Mouse (Mus musculus) lung, embryonic 14.5 days (tissue): ENCODE measurements at regions not wholly inside any gene's neighbourhood (a gene's known extent, or its start where the extent isn't known, plus 50 kb on each side); places are given as distances from the start of the nearest gene placed in this dataset.

Experiments used
- ATAC-seq: fragments of 200-750 bp; cut with Nextera tagmentation; 2 replicates; pipeline ENCODE4 v1.8.0; 2017; ENCODE audit warnings: mild to moderate bottlenecking, moderate TSS enrichment, moderate library complexity; ENCODE audit not compliant: insufficient read depth
- DNase-seq: peaks from one replicate; pipeline ENCODE4 v3.0.0-alpha.2; 2015
- H3K27ac ChIP-seq: fragments of 300-500 bp; sonication (generic); 2 replicates; pipeline ENCODE4 v1.5.1; 2014; ENCODE audit warnings: low read depth, mild to moderate bottlenecking, moderate library complexity
- H3K27me3 ChIP-seq: fragments of 300-500 bp; sonication (generic); 2 replicates; pipeline ENCODE4 v1.6.1; 2014; ENCODE audit warnings: low read length, control low read depth; ENCODE audit not compliant: insufficient read depth
- H3K36me3 ChIP-seq: fragments of 300-500 bp; sonication (generic); 2 replicates; pipeline ENCODE4 v1.6.1; 2014; ENCODE audit warnings: control low read depth; ENCODE audit not compliant: insufficient read depth
- H3K4me1 ChIP-seq: fragments of 300-500 bp; sonication (generic); 2 replicates; pipeline ENCODE4 v1.6.1; 2014; ENCODE audit warnings: antibody characterized with exemption, control low read depth; ENCODE audit not compliant: insufficient read depth
- H3K4me2 ChIP-seq: fragments of 300-500 bp; sonication (generic); 2 replicates; pipeline ENCODE4 v1.6.1; 2014; ENCODE audit warnings: mild to moderate bottlenecking
- H3K4me3 ChIP-seq: fragments of 300-500 bp; sonication (generic); 2 replicates; pipeline ENCODE4 v1.5.1; 2014; ENCODE audit warnings: low read depth, low read length
- H3K9ac ChIP-seq: fragments of 300-500 bp; sonication (generic); 2 replicates; pipeline ENCODE4 v1.6.1; 2014
- H3K9me3 ChIP-seq: fragments of 300-500 bp; sonication (generic); 2 replicates; pipeline ENCODE4 v1.6.1; 2016; ENCODE audit warnings: low read depth, low read length, control low read depth
- CTCF ChIP-seq: IDR thresholded peaks from 2 replicates; pipeline ENCODE4 v1.5.1; 2016; ENCODE audit warnings: antibody characterized with exemption, low read depth
- WGBS: fragments of 180-500 bp; shearing (Covaris S2); extraction: QIAGEN DNeasy Blood & Tissue Kit; methylation state at CpG from one replicate; pipeline ENCODE4 v1.1.7; 2014; 5-methylcytosine and 5-hydroxymethylcytosine counted together

DNA sequence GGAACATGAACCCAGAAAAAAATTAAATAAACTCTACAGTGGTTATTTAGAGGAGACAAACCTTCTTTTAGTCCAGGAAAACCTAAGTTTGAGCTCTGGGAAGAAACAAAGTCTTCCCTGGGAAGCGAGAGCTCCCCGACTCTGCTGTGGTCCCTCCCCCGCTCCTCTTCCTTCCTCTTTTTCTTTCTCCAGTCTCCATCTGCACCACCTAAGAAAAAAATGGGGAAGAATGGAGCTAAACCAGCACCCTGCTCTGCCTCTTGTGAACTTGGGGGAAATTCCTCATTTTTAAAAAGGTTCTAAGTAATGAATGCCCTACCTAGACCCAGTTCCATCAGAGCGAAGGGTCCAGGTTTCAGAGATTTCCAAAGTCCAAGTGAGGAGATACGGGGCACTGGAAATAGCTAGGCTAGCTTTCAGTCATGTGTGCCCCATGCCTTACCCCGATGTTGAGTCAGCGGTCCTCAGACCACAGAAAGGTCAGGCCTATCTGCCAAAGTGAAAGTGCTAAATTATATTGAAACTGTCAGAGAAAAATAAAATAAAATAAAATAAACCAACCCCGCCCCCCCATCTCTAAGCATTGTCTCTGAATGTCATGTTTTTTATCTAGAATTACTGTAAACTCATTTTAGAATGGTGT lies 126.1 kb upstream of the Klf3 start:
- Histone ChIP-seq H3K27ac (no peak overlapping the region), H3K4me2 (no peak overlapping the region), H3K36me3 (no peaks in the 10 kb centered on the region), H3K27me3 (no peaks in the 10 kb centered on the region), H3K9me3 (no peaks in the 10 kb centered on the region), H3K9ac (no peak overlapping the region), H3K4me1 (no peaks in the 10 kb centered on the region), H3K4me3 (no peak overlapping the region)
- 86% methylated on average over 8 of the region's 8 CpGs for WGBS
- DNase-seq: no peak
- TF ChIP-seq CTCF: no peak
- no peak for ATAC-seq

DNA sequence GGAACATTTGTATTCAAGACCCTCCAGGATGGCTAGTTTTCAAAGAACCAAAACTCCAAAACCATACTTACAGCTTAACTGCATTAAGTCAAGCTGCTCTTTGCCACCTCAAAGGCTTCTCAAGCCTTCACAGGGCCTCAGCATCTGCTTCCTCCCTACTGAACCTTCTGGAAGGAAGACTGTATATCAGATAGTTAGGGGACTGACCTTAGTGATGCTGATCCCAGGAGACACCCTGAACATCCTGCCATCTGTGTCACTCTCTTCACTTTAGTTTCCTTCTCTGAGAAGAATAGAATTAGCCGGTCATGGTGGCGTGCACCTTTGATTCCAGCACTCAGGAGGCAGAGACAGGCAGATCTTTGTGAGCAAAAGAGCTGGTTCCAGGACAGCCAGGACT lies 124.5 kb upstream of the Klf3 start:
- 90% methylated on average over 2 of the region's 2 CpGs for WGBS
- Histone ChIP-seq H3K4me3 (no peak overlapping the region), H3K4me1 (no peaks in the 10 kb centered on the region), H3K36me3 (no peaks in the 10 kb centered on the region), H3K27ac (no peak overlapping the region), H3K9ac (no peak overlapping the region), H3K9me3 (no peaks in the 10 kb centered on the region), H3K4me2 (no peak overlapping the region), H3K27me3 (no peaks in the 10 kb centered on the region)
- DNase-seq (no peak), ATAC-seq (no peak)
- no peak for TF ChIP-seq CTCF

DNA sequence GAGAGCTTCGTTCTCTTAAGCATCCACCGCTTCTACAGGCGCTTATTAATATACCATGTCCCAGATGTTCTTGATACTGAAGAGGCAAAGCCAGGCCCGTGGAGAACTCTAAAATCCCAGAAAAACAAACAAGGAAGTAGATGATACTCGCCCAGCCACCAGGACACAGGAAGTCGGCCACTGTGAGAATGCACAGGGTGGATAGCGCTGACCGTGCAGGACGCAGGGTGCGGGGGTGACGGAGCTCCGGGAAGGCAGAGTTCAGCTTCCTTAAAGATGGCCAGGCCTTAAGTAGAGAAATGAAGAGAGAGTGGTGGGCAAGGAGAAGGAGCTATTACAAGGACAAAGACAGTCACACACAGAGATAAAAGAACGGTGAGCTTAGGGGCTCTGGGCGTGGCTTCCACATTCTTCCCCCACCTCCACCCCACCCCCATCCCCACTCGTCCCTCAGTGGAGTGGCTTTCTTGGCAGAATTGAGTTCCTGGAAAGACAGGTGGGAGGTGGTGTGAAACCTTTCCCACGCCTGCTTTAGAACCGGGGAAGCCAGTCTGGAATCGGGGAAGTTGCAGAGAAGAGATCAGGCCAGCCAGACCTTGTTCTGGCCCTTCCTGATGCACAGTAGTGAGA lies 123.1 kb upstream of the Klf3 start:
- Histone ChIP-seq H3K9me3 (no peaks in the 10 kb centered on the region), H3K9ac (no peak overlapping the region), H3K4me2 (no peak overlapping the region), H3K36me3 (no peaks in the 10 kb centered on the region), H3K27ac (no peak overlapping the region), H3K4me3 (no peak overlapping the region), H3K4me1 (no peaks in the 10 kb centered on the region), H3K27me3 (no peaks in the 10 kb centered on the region)
- no peak for ATAC-seq
- no peak for TF ChIP-seq CTCF
- no peak for DNase-seq
- 67% methylated on average over 18 of the region's 18 CpGs for WGBS

DNA sequence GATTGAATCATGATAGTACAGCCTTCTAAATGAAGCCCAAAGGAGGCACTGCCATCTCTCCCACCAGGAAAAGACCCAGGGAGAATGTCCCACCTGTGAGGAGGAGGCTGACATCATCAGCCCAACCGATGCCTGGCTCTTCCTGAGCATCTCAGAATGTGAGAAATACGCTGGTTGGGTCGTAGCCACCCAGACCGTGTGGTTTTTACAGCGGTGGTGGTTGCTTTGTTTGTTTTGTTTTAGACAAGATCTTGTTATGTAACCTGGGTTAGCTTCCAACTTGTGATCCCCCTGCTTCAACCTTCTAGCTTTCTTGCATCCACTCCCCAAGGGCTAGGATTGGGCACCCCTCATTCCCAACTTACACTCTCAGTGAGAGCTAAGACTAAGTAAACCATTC lies 122.0 kb upstream of the Klf3 start:
- DNase-seq (no peak), ATAC-seq (no peak)
- H3K4me1 ChIP-seq: no peaks in the 10 kb centered on the region
- no peak overlapping the region for H3K9ac ChIP-seq
- no peaks in the 10 kb centered on the region for H3K9me3 ChIP-seq
- no peak overlapping the region for H3K27ac ChIP-seq
- whole genome bisulfite sequencing: 75% methylated on average over 5 of the region's 5 CpGs
- TF ChIP-seq CTCF: no peak
- H3K4me2 ChIP-seq: no peak overlapping the region
- no peaks in the 10 kb centered on the region for H3K27me3 ChIP-seq
- no peaks in the 10 kb centered on the region for H3K36me3 ChIP-seq
- no peak overlapping the region for H3K4me3 ChIP-seq

DNA sequence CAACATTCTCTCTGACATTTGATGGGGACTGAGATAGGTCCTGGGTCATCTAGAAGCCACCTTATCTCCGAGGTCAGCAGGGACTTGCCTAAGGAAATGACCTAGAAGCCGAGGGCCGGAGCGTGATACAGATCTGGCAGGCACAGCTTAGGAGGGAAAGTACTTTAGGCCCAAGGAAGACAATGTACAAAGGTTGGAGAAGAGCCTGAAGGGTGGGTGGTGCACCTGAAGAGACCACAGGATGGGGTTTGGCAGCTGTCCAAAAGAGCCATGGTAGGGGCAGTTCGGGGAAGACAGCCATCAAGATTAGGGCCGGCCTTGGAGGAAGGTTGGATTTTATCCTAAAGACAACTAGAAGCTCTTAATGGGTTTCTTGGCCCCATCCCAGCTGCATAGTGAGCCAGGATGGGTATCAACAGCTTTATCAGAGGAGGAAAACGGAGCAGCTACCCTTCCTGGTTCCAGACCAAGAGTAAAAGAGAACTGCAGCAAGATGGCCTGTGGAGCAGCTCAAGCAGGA lies 120.8 kb upstream of the Klf3 start:
- no peak for TF ChIP-seq CTCF
- Histone ChIP-seq H3K9ac (no peak overlapping the region), H3K4me3 (no peak overlapping the region), H3K4me1 (no peaks in the 10 kb centered on the region), H3K9me3 (no peaks in the 10 kb centered on the region), H3K27me3 (no peaks in the 10 kb centered on the region), H3K27ac (no peak overlapping the region), H3K36me3 (no peaks in the 10 kb centered on the region), H3K4me2 (no peak overlapping the region)
- no peak for DNase-seq
- no peak for ATAC-seq
- WGBS: 61% methylated on average over 7 of the region's 7 CpGs

DNA sequence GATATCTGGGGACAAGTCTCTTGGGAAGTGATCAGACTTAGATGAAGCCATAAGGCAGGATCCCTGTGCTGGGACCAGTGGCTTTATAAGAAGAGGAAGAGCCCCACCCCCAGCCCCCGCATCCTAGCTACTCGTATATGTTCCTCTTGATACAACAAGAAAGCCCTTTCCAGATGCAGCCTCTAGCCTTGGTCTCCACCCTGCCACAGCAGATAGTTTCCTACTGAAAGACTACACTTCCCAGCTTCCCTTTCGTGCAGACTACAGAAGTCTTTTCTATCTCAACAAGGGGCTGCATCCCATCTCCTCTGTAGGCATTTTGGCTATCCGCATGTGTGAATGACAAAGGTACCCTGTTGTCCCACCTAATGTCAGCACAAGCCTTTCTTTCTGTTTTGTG lies 119.8 kb upstream of the Klf3 start:
- 84% methylated on average over 4 of the region's 4 CpGs for WGBS
- Histone ChIP-seq H3K4me2 (no peak overlapping the region), H3K27ac (no peak overlapping the region), H3K27me3 (no peaks in the 10 kb centered on the region), H3K9ac (no peak overlapping the region), H3K9me3 (no peaks in the 10 kb centered on the region), H3K4me1 (no peaks in the 10 kb centered on the region), H3K36me3 (no peaks in the 10 kb centered on the region), H3K4me3 (no peak overlapping the region)
- ATAC-seq: no peak
- TF ChIP-seq CTCF: no peak
- DNase-seq: no peak

DNA sequence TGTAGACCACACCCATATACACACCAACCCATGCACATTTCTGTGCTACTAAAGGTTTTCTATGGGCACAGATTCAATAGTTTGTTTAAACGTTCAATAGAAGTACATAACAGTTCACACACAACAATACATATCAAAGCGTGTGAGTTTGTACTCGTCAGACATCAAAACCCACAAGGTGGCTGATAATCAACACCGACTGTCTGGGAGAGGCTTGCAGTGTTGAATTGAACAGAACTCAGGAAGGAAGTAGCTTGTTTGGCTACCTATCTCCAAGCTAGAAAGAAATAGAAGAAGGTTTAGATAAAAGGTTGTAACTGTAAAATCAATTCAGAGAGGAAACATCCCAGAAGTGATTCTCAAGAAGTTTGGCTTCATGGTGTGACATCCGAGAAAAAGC lies 118.9 kb upstream of the Klf3 start:
- no peak for TF ChIP-seq CTCF
- H3K9ac ChIP-seq: no peak overlapping the region
- no peaks in the 10 kb centered on the region for H3K27me3 ChIP-seq
- H3K4me3 ChIP-seq: no peak overlapping the region
- no peak for ATAC-seq
- H3K36me3 ChIP-seq: no peaks in the 10 kb centered on the region
- H3K4me1 ChIP-seq: no peaks in the 10 kb centered on the region
- H3K27ac ChIP-seq: no peak overlapping the region
- DNase-seq: no peak
- no peaks in the 10 kb centered on the region for H3K9me3 ChIP-seq
- no peak overlapping the region for H3K4me2 ChIP-seq
- 75% methylated on average over 5 of the region's 5 CpGs for WGBS
